Mouse (Mus musculus): ENCODE results near the gene Myl12a.

Gene Myl12a

DNA sequence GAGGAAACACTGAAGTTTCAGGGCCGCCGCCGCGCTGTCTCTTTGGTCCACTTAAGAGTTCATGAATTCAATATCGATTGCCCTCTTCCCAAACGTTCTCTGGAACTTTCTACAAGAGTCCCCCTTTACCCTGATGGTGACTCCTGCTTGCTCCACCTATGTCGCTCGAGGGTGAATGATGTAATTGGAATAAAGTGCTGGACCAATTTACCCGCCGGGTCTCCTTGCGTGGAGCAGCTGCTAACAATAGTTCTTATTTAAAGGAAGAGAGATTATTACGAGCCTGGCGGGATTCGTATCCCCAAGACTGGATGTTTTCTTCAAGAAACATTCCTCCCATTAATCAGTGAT, at the start of gene Myl12a:
TSS of gene Myl12a (minus strand) at position 135 of the 351 bp plus-strand sequence.
- DNase-seq: no peak

- no peak for DNase-seq
Observed at GRCm38 (mm10) chr17:71049292-71049691, 46.6 kb upstream of the Myl12a start.

DNA sequence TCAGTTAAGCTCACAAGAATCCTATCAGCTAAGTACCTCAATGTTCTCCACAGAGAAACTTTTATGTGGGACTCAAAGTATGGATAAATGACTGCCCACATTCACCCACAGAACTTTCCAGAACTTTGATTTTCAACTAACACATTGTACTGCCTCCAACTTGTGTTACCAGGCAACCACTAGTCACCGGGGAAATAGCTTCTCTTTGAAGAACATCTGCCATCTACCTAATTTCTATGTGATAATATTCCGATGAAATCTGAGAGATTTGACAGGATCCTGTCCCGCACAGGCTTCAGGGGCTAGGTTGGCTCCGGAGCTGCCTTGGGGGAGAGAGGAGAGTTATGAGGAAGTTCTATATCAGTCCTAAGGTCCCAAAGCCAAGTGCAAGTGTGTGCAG, 44.2 kb upstream of the Myl12a start:
- no peak for DNase-seq

GRCm38 (mm10) chr17:71045591-71045990, 42.9 kb upstream of the Myl12a start:
- DNase-seq: no peak

- no peak for DNase-seq
Observed at GRCm38 (mm10) chr17:71042645-71043044, 40.0 kb upstream of the Myl12a start.

DNA sequence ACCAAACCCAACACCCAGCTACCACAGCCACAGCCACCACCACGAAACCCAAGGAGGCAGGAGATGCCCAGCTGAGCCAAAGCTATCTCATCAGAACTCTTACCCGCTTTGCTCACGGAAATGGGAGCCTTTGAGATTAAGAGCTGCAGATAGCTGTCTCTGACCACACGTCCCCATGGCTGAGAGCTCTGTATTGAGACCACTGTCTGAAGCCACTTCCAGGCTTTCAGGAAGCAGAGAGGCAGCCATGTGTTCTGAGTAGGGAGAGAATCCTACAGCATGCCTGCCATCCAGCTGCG, 37.9 kb upstream of the Myl12a start:
- no peak for DNase-seq

GRCm38 (mm10) chr17:71039851-71040581, 37.3 kb upstream of the Myl12a start:
- DNase-seq: no peak

DNA sequence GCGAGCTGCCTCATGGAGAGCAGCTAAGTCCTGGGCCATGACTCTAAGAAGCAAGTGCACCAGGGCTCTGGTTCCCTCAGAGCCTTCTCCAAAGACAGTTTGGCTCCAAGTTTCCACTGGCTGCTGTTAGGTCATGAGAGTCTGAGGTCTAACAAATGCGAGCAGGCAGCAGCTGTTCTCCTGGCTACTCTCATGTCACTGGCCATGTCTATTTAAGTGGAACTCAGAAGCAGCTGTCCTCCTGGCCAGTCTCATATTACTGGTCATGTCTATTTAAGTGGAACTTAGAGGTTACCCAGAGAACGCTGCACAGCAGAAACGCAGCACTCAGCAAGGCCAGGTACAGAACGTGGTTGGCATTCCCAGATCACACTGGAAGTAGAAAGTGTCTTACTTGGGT, 36.1 kb upstream of the Myl12a start:
- DNase-seq: no peak

DNA sequence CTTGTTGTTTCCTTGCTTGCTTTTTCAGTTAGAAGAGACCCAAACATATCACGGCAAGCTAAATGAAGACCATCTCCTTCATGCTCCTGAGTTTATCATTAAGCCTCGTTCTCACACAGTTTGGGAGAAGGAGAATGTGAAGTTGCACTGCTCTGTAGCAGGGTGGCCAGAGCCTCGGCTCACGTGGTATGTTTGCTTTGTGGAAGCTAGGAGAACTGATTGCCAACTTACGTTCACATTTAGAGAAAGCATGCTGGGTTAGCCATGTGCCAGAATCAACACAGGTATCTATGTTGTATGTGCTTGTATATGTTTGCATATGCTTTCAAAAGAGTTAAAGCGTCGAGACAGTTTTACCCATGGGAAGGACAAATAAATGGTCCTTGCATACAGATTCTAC, 34.5 kb upstream of the Myl12a start:
- no peak for DNase-seq

- DNase-seq: no peak
Observed at GRCm38 (mm10) chr17:71034472-71034871, 31.8 kb upstream of the Myl12a start.

GRCm38 (mm10) chr17:71032719-71033118, 30.0 kb upstream of the Myl12a start:
- no peak for DNase-seq

- DNase-seq: no peak
Observed at GRCm38 (mm10) chr17:71027186-71027585, 24.5 kb upstream of the Myl12a start.

- no peak for DNase-seq
Observed at GRCm38 (mm10) chr17:71025922-71026321, 23.2 kb upstream of the Myl12a start.

DNA sequence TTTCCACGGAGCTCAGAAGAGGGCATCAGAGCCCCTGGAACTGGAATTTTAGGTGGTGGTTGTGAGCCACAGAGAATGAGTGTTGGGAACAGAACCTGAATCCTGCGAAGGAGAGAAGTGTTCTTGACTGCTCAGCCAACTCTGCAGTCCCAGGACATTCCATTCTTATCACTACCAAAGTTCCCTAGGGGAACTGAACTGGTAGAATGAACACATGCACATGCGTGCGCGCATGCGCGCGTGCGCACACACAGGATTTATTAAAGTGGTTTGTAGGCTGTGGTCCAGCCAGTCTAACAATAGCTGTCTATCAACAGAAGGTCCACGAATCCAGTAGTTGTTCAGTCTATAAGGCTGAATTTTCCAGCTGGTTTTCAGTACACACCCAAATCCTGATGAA, 21.4 kb upstream of the Myl12a start:
- no peak for DNase-seq

GRCm38 (mm10) chr17:71022841-71023240, 20.2 kb upstream of the Myl12a start:
- DNase-seq: no peak

GRCm38 (mm10) chr17:71019860-71020259, 17.2 kb upstream of the Myl12a start:
- no peak for DNase-seq

DNA sequence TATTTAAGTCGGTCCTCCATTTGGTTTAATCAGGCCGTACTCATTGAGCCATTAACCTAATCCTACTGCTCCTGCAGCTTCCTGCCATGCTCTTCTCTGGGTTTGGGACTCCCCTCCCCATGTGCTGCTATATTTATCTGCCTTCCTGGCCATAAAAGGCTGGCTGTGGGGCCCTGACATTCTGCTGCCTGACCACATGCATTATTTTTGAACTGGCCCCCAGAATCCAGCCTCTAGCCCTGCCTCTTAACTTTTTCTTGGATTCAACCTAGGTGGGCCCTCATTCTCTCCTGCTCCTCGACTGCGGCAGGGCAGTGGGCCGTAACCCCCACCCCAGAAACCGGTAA, 16.6 kb upstream of the Myl12a start:
- DNase-seq: no peak

- no peak for DNase-seq
Observed at GRCm38 (mm10) chr17:71018616-71019308, 16.1 kb upstream of the Myl12a start.

DNA sequence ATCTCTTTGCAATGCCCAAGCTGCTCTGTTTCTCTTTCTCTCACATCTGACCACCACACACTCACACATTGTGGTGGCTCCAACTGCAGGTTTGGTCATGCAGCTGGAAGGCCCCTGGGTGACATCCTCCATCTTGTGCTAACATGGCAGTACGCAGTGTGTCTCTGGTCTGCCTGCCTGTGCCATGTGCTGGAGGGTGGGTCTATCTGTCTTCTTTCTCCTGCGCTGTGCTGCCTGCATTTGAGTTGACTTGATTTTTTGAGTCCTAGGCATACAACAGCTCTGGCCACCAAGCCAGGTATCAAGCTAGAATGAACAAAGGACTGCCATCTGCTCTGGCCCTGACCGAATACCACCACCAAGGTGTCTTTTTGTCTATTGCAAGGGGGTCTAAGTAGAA, 15.5 kb upstream of the Myl12a start:
- no peak for DNase-seq

- DNase-seq: no peak
Observed at GRCm38 (mm10) chr17:71017457-71017998, 14.8 kb upstream of the Myl12a start.

DNA sequence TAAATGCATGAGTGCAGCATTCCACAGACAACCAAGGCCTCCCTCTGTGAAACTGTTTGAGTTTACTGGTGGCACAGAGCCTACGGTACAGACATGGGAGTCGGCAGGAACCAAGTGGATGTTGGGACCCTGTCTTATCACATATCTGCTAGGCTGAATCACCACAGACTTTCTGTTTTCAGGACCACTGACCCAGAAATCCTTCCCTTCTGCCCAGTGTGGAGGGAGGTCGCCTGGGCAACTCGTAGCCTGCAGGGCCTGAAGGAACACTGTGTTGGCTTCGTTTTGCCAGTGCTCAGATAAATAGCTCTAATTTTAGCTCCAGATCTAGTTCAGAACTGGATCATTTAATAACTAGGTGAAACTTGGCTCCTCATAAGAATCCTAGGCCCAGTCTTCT, 12.2 kb upstream of the Myl12a start:
- DNase-seq: no peak

DNA sequence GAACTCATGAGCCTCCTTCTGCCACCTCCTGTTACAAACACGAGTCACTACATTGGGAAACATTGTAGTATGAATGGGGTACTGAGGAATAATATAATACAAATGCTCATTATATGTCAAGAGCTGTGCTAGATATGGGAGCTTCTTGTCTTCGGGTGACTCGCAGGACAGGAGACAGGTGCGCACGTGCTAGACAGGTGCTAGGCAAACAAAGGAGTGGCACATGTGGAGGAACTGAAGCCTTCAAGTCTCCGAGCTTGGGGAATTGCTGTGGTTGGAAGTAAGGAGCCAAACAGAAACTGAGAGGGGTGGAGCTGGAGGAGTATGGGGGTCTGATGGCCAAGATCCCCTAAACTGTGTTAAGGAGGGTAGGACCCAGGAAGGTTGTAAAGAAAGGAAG, 10.4 kb upstream of the Myl12a start:
- DNase-seq: no peak

GRCm38 (mm10) chr17:71011931-71012662, 9.4 kb upstream of the Myl12a start:
- no peak for DNase-seq

DNA sequence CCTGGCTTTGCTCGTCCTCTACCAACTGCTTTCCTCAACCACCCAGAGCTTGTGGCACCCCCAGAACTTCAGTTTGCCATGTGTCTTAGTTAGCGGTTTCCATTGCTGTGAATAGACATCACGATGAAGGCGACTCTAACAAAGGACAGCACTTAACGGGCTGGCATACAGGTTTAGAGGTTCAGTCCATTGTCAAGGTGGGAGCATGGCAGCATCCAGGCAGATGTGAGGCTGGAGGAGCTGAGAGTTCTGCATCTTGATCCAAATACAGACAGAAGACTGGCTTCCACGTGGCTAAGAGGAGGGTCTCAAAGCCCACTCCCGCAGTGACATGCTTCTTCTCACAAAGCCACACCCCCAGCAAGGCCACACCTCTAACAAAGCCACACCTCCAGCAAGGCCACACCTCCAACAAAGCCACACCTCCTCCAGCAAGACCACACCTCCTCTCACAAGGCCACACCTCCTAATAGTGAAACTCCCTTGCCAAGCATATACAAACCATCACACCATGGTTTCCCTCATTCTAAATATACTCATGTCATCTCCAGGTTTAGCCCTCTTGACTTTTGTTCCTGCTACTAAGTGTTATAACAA, 8.1 kb upstream of the Myl12a start:
- no peak for DNase-seq

All from cerebellum, adult 8-10 months (tissue).